ENCODE assay signal across 16 mouse cellular contexts in genomic region chr10:81305663-81306062, GRCm38 (mm10). TPM values are rescaled to one million over a fixed set of nuclear protein-coding genes. Genes with fewer than 3 reads are reported as not detected.
"Had no signal": no experiment of that assay in that cellular context is flagged by ENCODE, and none has a peak within 500 bp of the region (broad histone marks: within the 10 kb centered on the region; RNA-seq: fewer than 3 reads in every experiment).

No protein-coding gene starts in this region.

- H3K9me3 ChIP-seq: liver, embryonic 12.5 days; midbrain, embryonic 10.5 days; midbrain, embryonic 15.5 days; neural tube, embryonic 13.5 days had no signal

- DNase-seq: kidney, adult 8-10 months; kidney, postnatal 36 days; lung, embryonic 14.5 days; lung, postnatal 10 days; lung, postnatal 4 days; retina, postnatal 1 day; right cerebral cortex, postnatal 4 days; thymus, postnatal 25 days had no signal

- H3K27ac ChIP-seq: kidney, postnatal 0 days; limb, embryonic 15.5 days; liver, embryonic 12.5 days; midbrain, embryonic 10.5 days; midbrain, embryonic 15.5 days; neural tube, embryonic 13.5 days had no signal

- H3K27me3 ChIP-seq: limb, embryonic 15.5 days; liver, embryonic 12.5 days; midbrain, embryonic 15.5 days; neural tube, embryonic 13.5 days had no signal

- ATAC-seq: liver, embryonic 12.5 days; midbrain, embryonic 15.5 days had no signal

- H3K4me2 ChIP-seq: limb, embryonic 15.5 days; liver, embryonic 12.5 days; lung, embryonic 14.5 days; midbrain, embryonic 15.5 days; neural tube, embryonic 13.5 days had no signal

- H3K4me3 ChIP-seq: limb, embryonic 15.5 days; liver, embryonic 12.5 days; midbrain, embryonic 15.5 days; neural tube, embryonic 13.5 days had no signal

- H3K9ac ChIP-seq: limb, embryonic 15.5 days; liver, embryonic 12.5 days; lung, embryonic 14.5 days; midbrain, embryonic 15.5 days; neural tube, embryonic 13.5 days had no signal

RNA-seq across cellular contexts. Expression of gene Gipc3, which starts 37.4 kb away (rescaled TPM):
- polyA plus RNA-seq: limb, embryonic 11.5 days; liver, embryonic 12.5 days; liver, embryonic 16.5 days; midbrain, embryonic 10.5 days; midbrain, embryonic 15.5 days; neural tube, embryonic 13.5 days had no signal
